31 mouse cellular contexts compared by ENCODE assay signal in genomic region chr11:119116992-119117391, GRCm38 (mm10). TPM values are rescaled to one million over a fixed set of nuclear protein-coding genes. Genes with fewer than 3 reads are reported as not detected.
A peak's percentile ranks its signal among the peaks of the same experiment; 100 is the strongest.
DNase-seq lines count a peak whose midpoint lies in the region; ATAC-seq and TF ChIP-seq lines count a peak whose summit lies in the region.
"Had no signal": no experiment of that assay in that cellular context is flagged by ENCODE, and none has a peak within 500 bp of the region (broad histone marks: within the 10 kb centered on the region; RNA-seq: fewer than 3 reads in every experiment).

No protein-coding gene starts in this region.

- intact Hi-C loops in heart, adult 2 months (cut with DNase I), result no loop called here

- 51% methylated on average over 4 of the region's 4 CpGs for WGBS in heart, embryonic 13.5 days
- WGBS in heart, adult 2 months, result 70% methylated on average over 4 of the region's 4 CpGs

- H3K4me2 ChIP-seq in heart, embryonic 13.5 days, result no peak overlapping the region
- H3K4me2 ChIP-seq: embryonic facial prominence, embryonic 13.5 days; hindbrain, embryonic 15.5 days; kidney, embryonic 15.5 days; limb, embryonic 13.5 days; liver, embryonic 13.5 days; midbrain, embryonic 15.5 days; neural tube, embryonic 15.5 days had no signal

- H3K9ac ChIP-seq in heart, embryonic 13.5 days, result peak overlapping the region; percentile 7; the same call in 1 of the 2 replicates
- no peak overlapping the region for H3K9ac ChIP-seq in heart, adult 2 months (ENCODE audit: low read depth, low read length)
- H3K9ac ChIP-seq: embryonic facial prominence, embryonic 13.5 days; hindbrain, embryonic 15.5 days; kidney, embryonic 15.5 days; limb, embryonic 13.5 days; liver, embryonic 13.5 days; midbrain, embryonic 15.5 days; neural tube, embryonic 15.5 days had no signal

- H3K27me3 ChIP-seq in heart, embryonic 13.5 days (replicated peaks), result peaks cover 15% of the 10 kb centered on the region; the same call in 1 of the 2 replicates
- no peaks in the 10 kb centered on the region for H3K27me3 ChIP-seq in heart, adult 2 months (ENCODE audit: control insufficient read depth, insufficient read depth, low read length)
- H3K27me3 ChIP-seq: hindbrain, embryonic 15.5 days; midbrain, embryonic 15.5 days; neural tube, embryonic 15.5 days had no signal

- H3K79me2 ChIP-seq in heart, adult 2 months (replicated peaks; ENCODE audit: control insufficient read depth, insufficient read depth, low read length), result no peaks in the 10 kb centered on the region

- peaks cover 21% of the 10 kb centered on the region for H3K4me1 ChIP-seq in heart, embryonic 13.5 days
- H3K4me1 ChIP-seq in heart, adult 2 months (ENCODE audit: control insufficient read depth, insufficient read depth, low read length), result no peaks in the 10 kb centered on the region
- H3K4me1 ChIP-seq: kidney, embryonic 15.5 days; liver, embryonic 13.5 days had no signal

- peak; percentile 66 for DNase-seq in adrenal gland, postnatal 10 days
- DNase-seq in adrenal gland, postnatal 4 days (ENCODE audit: low spot score in 2 of 2), result no peak
- no peak for DNase-seq in heart, adult 2 months
- peak; percentile 30 for DNase-seq in lung, postnatal 36 days
- DNase-seq in lung, postnatal 14 days, result no peak
- DNase-seq in adrenal gland, postnatal 36 days, result peak; percentile 75 to 77
- no peak for DNase-seq in thymus, postnatal 0 days (ENCODE audit: low spot score)
- DNase-seq: cerebellum, adult 18-20 months; cerebellum, postnatal 10 days; gastrocnemius, postnatal 14 days; heart, adult 18-20 months; heart, postnatal 4 days; kidney, adult 18-20 months; kidney, postnatal 25 days; liver, embryonic 13.5 days; lung, adult 18-20 months; right cerebral cortex, adult 18-20 months; right cerebral cortex, postnatal 4 days; thymus, adult 2 months; thymus, postnatal 4 days had no signal

- TF ChIP-seq POLR2A in heart, adult 2 months (IDR thresholded peaks at IDR 0.05; ENCODE audit: insufficient read depth, low read depth, low read length), result no peak

- no peaks in the 10 kb centered on the region for H3K36me3 ChIP-seq in heart, embryonic 13.5 days
- H3K36me3 ChIP-seq in heart, adult 2 months (ENCODE audit: control insufficient read depth, insufficient read depth, low read length), result no peaks in the 10 kb centered on the region
- H3K36me3 ChIP-seq: embryonic facial prominence, embryonic 13.5 days; hindbrain, embryonic 15.5 days; kidney, embryonic 15.5 days; limb, embryonic 13.5 days; liver, embryonic 13.5 days; midbrain, embryonic 15.5 days; neural tube, embryonic 15.5 days had no signal

- H3K27ac ChIP-seq in heart, embryonic 13.5 days (replicated peaks), result 0 out of 2 replicates have a peak overlapping the region, but pooled peaks have one; percentile 37
- H3K27ac ChIP-seq in heart, adult 2 months, result no peak overlapping the region
- H3K27ac ChIP-seq: embryonic facial prominence, embryonic 13.5 days; hindbrain, embryonic 15.5 days; kidney, embryonic 15.5 days; limb, embryonic 13.5 days; liver, embryonic 13.5 days; midbrain, embryonic 15.5 days; neural tube, embryonic 15.5 days had no signal

- H3K9me3 ChIP-seq in heart, embryonic 13.5 days, result no peaks in the 10 kb centered on the region
- H3K9me3 ChIP-seq: embryonic facial prominence, embryonic 13.5 days; hindbrain, embryonic 15.5 days; kidney, embryonic 15.5 days; limb, embryonic 13.5 days; liver, embryonic 13.5 days; midbrain, embryonic 15.5 days; neural tube, embryonic 15.5 days had no signal

- TF ChIP-seq CTCF in heart, adult 2 months (IDR thresholded peaks at IDR 0.05), result no peak

- no peak for ATAC-seq in heart, embryonic 13.5 days (ENCODE audit: extremely low read depth, insufficient number of reproducible peaks, low FRiP score, low TSS enrichment)
- ATAC-seq: activated CD4-positive, CD25-positive, alpha-beta regulatory T cell, adult 4 months; forebrain, embryonic 16.5 days; inflammation-experienced regulatory T-cells, adult 6 months; lung, postnatal 0 days; midbrain, embryonic 15.5 days had no signal

- TF ChIP-seq EP300 in heart, adult 2 months (IDR thresholded peaks at IDR 0.05; ENCODE audit: insufficient read depth, low read depth, low read length), result no peak

- no peak overlapping the region for H3K4me3 ChIP-seq in heart, embryonic 13.5 days
- no peak overlapping the region for H3K4me3 ChIP-seq in heart, adult 2 months
- H3K4me3 ChIP-seq: embryonic facial prominence, embryonic 13.5 days; hindbrain, embryonic 15.5 days; kidney, embryonic 15.5 days; limb, embryonic 13.5 days; liver, embryonic 13.5 days; midbrain, embryonic 15.5 days; neural tube, embryonic 15.5 days had no signal

RNA-seq across cellular contexts. Expression of gene Cbx4, which starts 31.0 kb away (rescaled TPM):
- total RNA-seq in adrenal gland, postnatal 10 days (2021), result 100 to 1,000 TPM in 1 of 2 experiments, 10 to 100 TPM in 1; 52.0 to 133 TPM
- total RNA-seq in adrenal gland, postnatal 4 days (2021), result 10 to 100 TPM; 69.7 to 76.8 TPM
- 8.0 and 9.5 TPM in 2 replicates for polyA plus RNA-seq in heart, embryonic 13.5 days (2015; fragmentation: Nextera tagmentation; extraction: Ambion mirVana)
- 10 to 100 TPM in 1 of 2 experiments, 1 to 10 TPM in 1; 8.1 to 12.3 TPM for total RNA-seq in heart, adult 2 months (2021)
- polyA plus RNA-seq in heart, adult 2 months (2012; rRNA removed), result 4.7 and 5.4 TPM in 2 replicates
- total RNA-seq in adrenal gland, postnatal 36 days (2021), result 100 to 1,000 TPM; 200 to 332 TPM
- polyA plus RNA-seq in thymus, postnatal 0 days (2015; fragmentation: Nextera tagmentation; extraction: Ambion mirVana), result 25.1 and 26.8 TPM in 2 replicates

Comparison
In these comparisons a context has a peak if more than half of its experiments do, and no peak if none do; other contexts are left out.
1. DNase-seq: peak in adrenal gland, postnatal 10 days (single experiment), lung, postnatal 36 days (single experiment) and adrenal gland, postnatal 36 days (2 of 2); none in adrenal gland, postnatal 4 days (0 of 2), heart, adult 2 months (0 of 2), lung, postnatal 14 days (single experiment) and thymus, postnatal 0 days (single experiment).